Mouse (Mus musculus) hindbrain, embryonic 11.5 days (tissue): Measurements from ENCODE around the gene Cldn17. TPM values are rescaled to one million over a fixed set of nuclear protein-coding genes. Genes with fewer than 3 reads are reported as not detected.

ENCODE experiments used
- polyA plus RNA-seq: library from polyadenylated mRNA; unstranded; fragments of >200 nt; fragmentation: Nextera tagmentation; extraction: Ambion mirVana; gene quantifications from 2 replicates; pipeline ENCODE4 v1.2.1, GENCODE M21; 2014

Cldn17 gene
- polyA plus RNA-seq, 1 experiment from 2014 or later = not detected

Other genes starting within 250 kb of the Cldn17 start
- 3.5 and 4.2 TPM in 2 replicates for gene Grik1, start 216.7 kb downstream of the Cldn17 start, polyA plus RNA-seq
- gene Cldn8, start 56.2 kb upstream of the Cldn17 start, polyA plus RNA-seq = 1.1 and 1.5 TPM in 2 replicates
- not detected in 2 replicates for gene Krtap24-1, start 105.3 kb upstream of the Cldn17 start, polyA plus RNA-seq
- gene 2310079G19Rik, start 120.7 kb upstream of the Cldn17 start, polyA plus RNA-seq = not detected in 2 replicates
- not detected in 2 replicates for gene Krtap26-1, start 140.8 kb upstream of the Cldn17 start, polyA plus RNA-seq
- gene Krtap27-1, start 164.7 kb upstream of the Cldn17 start, polyA plus RNA-seq = not detected in 2 replicates
- gene 2310061N02Rik, start 201.0 kb upstream of the Cldn17 start, polyA plus RNA-seq = not detected in 2 replicates
- not detected in 2 replicates for gene Krtap13-1, start 221.9 kb upstream of the Cldn17 start, polyA plus RNA-seq
- not detected in 2 replicates for gene Krtap13, start 244.7 kb upstream of the Cldn17 start, polyA plus RNA-seq